Mouse (Mus musculus): ENCODE results near the gene Fam13c.

The Fam13c gene

DNA sequence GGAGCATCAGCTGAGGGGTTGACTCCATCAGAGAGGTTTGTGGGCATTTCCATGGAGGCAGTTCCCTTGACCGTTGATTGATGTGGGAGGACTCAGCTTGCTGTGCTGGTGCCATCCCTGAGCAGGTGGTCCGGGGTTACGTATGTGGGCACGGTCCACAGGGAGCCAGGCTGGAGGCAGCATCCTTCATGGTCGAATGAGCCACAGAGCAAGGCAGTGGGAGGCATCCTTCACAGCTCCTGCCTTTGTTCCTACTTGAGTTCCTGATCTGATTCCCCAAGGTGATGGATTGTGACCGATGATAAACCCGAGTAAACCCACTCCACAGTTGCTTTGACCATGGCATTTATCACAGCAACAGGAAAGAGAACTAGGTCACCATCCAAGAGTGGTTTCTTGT lies 25.4 kb downstream of the Fam13c start:
- CTCF ChIA-PET = no interaction called here

DNA sequence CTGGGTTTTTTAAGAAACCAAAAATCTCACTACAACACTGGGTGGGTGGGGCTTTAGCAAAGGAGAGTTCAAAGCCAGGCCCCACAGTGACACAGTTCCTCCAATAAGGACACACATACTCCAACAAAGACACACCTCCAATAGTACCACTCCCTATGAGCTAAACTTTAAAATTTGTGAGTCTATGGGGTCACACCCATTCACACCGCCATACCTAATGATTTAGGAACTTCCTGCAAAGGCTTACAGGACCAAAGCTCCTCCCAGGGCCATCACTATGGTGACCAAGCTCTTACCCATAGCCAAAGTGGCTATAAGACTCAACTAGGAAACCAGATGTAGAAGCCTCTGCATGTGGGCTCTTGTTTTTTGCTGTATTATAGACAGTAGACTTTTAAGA lies 30.6 kb downstream of the Fam13c start:
- CTCF ChIA-PET = no interaction called here

DNA sequence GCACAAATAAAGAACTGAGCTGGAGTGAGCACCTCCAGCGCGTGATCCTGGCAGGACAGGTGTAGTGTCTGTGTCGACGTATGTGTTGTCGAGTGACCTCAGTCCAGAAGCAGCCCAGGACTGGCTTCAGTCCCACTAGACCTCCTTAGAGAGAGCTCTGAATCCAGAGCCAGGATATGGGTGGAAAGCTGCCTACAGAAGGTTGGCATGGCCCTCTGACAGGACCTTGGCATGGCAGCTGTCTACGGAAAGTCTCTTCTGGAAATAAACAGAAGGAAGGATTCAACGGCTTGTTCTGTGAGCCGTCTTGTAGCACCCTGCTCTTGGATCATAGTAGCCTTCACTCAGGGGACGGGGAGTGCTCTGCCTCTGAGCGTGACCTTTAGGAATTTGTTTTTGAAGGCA lies 37.5 kb downstream of the Fam13c start:
- CTCF ChIA-PET = no interaction called here

DNA sequence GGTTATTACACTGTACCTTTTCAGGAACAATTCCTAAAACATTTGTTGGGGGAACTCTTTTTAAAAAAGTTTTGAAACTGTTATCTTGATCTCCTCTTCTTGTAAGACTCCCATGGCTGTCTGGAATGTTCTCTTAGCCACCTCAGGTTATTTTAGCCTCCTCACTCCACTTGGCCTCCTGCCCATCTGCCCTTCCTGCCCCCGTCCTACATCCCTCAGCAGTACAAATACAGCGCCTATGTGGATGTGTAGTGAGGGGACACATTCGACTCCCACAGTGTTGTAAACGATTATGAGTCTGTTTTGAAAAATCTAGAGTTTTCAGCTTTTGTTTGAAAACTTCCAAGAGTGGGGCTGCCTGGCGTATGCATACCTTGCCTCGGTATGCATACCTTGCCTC lies 43.5 kb downstream of the Fam13c start:
- CTCF ChIA-PET = no interaction called here

DNA sequence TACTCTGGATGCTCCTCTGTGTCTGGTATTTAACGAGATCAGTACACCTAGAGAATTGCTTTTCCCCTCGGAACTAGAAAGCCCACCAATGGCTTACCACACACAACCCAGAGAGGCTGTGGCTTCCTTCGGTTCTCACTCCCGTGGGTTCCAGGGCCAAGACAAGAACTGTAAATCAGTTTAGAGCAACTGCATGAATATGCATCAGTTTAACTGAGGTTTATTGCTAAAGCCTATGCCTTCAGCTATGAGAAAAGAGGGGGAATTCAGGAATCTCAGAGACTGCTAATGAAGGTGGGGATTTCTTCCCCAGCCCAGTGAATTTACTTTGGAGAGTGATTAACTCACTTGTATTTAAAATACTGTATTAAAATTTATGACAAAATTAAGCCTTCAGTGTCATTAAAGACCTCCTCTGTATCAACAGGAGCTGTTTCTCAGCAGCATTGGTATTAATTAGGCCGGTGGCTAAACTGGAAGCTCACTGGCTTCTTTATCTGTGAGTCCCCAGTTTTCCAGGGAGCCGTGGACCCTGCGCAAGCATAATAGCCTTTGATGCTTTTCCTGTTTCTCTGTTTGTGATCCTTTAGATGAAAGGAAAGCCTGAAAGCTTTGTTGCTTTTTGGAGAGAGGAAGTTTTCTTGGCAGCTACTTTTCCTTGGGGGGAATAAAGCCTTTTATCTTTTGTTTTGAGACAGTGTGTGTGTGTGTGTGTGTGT lies 44.4 kb downstream of the Fam13c start:
- CTCF ChIA-PET = no interaction called here

DNA sequence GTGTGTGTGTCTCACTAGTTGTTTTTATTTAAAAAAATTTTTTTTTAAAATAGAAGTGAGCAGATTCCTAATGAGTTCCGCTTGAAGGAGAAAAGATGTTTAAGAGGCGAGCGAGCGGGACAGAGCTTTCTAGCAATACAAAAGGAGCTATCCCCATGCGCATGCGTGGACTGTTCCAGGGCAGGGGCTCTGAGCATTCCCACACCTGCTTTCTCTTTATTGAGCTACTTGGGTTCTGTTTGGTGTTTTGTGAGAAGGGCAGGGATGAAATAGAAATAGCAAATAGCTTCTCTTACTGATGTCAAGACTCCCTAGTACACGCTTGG lies 45.0 kb downstream of the Fam13c start:
- CTCF ChIA-PET = no interaction called here

DNA sequence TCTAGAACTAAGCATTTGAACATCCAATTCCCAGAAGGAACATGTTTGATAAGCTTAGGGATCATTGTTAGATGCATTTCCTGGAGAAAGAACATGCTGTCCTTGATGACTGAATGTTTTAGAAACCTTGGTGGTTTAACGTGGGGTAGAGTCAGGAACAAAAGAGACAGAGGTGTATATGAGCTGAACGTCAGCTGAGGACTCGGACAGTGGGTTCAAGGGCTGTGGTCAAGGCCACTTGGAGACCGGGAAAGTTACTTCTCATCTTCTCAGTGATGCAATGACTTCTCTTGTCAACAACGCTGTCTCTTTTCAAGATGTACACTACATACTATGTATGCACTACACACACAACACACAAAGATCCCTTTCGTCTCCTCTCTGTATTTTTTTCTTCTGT lies 46.4 kb downstream of the Fam13c start:
- CTCF ChIA-PET = no interaction called here

DNA sequence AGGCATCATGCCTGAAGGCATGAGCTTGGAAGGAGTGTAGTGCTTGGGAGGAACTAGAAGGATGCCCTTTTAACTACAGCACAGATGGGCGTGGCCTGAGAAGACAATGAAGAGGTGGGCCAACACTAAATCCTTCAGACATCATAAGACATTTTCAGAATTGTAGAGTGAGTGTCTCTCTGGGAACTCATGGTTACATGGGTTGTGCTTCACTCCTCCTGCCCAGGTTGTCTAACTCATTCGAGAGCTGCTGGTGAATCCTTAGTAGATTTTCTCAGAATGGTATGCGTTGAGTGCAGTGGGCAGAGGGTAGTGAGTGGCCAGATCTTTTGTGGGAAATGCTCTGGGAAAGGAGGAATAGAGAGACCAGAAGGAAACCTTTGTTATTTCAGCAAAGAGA lies 53.6 kb downstream of the Fam13c start:
- CTCF ChIA-PET = no interaction called here

DNA sequence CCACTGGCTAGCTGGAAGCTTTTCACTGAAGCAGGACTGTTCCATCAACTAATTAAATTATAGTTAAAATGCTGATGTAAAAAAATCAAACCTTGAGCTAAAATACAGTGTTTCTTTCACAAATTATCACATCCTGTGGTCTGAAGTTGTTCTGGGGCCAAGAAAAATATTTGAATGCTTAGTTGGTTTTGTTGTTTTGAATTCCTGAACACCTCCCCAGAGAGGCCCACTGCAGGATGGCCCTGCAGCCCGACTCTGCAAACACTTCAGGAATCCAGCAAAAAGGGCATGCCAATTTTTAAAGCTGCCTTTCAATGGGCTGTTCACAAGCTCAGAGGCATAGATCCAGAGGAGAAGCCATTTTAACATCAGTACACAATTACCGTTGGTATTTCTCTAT lies 54.2 kb downstream of the Fam13c start:
- CTCF ChIA-PET = no interaction called here

DNA sequence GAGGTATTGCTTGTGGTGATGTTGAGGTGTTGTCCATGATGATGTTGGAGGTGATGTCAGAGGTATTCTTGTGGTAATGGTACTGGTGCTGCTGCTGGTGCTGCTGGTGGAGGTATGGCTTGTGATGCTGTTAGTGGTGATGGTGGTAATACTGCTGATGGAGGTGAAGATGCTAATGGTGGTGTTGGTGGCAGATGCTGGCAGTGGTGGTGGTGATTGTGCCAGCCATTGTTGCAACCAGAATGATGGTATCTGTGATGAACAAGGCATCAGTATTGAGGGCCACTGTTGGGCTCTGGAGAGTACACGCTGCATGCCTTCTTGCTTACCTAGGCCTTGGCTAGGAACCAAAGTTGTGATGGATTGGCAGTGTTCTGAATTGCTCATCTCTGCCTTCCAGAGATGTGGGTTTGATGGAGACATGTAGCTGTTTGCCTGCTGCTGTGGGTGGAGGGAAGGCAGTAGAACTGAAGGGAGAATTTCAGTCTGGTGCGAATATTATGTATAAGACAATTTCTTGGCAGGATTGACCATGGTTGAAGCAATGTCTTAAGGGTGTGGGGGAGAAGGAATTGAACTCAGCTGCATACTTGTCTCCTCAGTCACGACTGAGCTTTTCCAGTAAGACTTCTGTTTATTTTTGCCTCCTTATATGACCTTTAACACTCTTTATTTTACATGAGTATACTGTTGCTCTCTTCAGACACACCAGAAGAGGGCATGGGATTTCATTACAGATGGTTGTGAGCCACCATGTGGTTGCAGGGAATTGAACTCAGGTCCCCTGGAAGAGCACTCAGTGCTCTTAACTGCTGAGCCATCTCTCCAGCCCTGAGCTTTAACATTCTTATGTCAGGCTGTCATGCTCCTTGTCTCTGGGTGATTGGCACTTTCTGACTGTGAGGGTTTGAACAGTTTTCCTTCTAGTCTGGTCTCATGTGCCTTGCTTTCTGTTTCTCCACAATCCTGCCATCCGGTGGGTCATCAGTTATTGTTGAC lies 55.1 kb downstream of the Fam13c start:
- CTCF ChIA-PET = no interaction called here

DNA sequence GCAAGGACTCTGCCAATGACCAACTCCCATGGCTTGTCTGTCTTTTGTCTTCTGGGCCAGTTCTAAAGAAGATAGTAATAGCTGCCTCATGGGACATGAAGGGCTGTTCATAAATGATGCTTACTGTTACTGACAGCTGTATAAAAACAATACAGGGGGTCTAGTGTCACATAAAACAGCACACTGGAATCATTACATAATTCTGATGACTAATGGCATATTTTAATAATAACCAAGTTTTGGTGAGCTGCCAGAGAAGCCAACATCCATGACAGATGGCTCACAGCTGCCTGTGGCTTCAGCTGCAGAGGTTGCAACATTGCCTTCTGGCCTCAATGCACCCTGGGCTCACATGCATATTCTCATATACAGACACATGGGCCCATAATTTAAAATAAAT lies 56.7 kb downstream of the Fam13c start:
- CTCF ChIA-PET = no interaction called here

DNA sequence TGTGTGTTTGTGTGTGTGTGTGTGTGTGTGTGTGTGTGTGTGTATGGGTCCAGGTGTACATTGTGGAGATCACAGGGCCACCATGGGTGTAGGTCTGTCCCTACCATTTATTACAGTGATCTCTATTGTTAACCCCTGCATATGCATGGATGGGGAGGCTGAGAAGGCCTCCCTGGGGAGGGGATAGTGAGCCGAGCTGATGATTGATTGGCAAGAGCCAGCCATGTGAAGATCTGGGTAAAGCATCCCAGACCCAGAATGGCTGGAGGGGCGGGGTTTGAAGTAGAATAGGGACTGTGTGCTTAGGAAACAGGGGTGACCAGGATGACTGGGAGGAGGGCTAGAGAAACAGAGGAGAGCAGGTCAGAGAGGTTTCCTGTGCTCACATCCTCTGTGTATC lies 58.0 kb downstream of the Fam13c start:
- CTCF ChIA-PET = no interaction called here

DNA sequence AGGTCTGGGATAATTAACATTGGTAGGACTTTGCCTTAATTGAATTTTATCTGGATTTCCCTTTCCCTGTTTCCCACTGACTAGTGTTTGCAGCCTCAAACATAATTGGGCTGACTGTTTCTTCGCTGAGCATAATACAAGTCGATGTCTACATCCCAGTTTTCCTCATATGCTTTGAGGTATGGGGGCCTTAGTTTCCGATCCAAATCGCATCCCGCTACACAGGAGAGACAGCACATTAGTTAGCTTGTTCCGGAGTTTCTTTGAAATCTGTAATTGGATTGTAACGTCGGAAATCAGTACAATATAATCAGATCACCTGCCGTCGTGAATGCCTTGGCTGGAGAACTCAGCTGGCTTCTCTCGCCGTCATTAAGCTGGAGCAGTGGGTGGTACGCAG lies 59.0 kb downstream of the Fam13c start:
- CTCF ChIA-PET = no interaction called here

DNA sequence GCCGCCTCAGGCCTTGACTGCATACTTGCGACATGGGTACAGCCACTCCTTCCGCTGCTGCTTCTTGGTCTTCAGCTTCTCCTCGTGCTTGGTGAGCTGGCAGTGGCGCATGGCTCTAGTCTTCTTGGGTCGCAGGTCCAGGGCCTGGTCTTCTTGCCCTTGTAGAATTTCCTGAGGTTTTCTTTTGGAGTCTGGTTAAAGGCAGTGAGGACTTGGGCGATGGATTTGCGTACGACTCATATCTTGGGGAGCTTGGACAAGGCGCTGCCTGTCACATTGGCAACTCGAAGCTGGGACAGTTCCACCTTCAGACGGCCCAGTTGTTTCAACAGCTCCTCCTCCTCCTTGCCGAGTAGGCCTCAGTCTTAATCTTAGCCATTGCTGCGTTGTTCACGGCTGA lies 64.6 kb downstream of the Fam13c start:
- CTCF ChIA-PET = no interaction called here

DNA sequence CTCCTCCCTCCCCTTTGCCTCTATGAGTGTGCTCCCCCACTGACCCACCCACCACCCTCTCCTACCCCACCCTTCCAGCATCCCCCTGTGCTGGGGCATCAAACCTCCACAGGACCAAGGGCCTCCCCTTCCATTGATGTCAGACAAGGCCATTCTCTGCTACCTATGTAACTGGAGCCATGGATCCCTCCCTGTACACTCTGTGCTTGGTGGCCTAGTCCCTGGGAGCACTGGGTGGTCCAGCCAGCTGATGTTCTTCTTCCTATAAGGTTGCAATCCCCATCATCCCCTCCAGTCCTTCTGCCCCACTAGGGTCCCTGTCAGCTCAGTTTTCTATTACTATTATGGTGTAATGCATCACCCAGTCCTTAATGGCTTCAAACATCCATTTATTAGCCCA lies 65.1 kb downstream of the Fam13c start:
- CTCF ChIA-PET = no interaction called here

DNA sequence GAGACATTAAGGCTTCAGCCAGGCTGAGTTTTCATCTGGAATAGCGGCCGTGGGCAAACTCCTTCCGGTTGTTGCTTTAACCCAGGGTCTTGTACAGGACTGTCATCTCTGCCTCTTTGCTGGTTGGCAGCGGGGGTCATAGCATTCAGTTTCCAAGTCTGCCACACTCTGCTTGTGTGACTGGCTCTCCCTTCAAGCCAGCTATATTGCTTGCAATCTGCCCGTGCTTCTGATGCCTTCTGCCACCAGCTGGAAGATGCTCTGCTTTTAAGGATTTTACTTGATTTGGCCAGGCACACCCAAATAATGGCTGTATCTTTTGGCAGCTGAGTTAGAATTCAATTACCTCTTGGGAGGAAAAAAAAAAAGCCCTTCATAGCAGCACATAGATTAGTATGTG lies 65.6 kb downstream of the Fam13c start:
- CTCF ChIA-PET = no interaction called here

DNA sequence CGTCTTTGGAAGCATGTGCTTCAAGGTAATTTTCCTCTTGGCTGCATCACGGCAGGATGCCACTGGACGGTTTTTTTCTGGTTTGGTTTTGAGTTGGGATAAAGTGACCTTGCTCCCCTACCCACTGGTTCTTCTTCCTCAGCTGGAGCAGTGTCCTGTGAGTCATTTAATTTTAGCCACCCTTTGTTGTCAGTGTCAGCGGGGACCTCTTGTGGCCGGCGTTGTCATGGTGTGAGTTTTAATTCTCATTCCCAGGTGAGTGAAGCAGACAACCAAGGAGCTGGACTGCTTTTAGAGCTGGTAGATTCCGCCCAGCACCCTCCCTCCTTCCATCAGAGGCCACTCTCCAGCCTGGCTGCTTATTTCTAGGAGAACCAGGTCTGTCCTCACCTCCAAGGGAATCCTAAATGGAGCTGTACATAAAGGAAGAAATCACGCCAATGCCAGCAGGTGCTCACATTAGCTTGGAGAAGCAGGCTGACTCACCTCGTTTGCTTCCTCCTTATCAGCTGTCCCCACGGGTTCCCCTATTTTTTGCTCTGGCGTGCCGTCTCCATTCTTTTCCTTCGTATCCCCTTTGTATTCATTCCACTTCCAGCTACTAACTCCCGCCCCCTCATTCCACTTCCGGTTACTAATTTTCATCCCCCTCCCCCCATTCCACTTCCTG lies 66.4 kb downstream of the Fam13c start:
- CTCF ChIA-PET = no interaction called here

DNA sequence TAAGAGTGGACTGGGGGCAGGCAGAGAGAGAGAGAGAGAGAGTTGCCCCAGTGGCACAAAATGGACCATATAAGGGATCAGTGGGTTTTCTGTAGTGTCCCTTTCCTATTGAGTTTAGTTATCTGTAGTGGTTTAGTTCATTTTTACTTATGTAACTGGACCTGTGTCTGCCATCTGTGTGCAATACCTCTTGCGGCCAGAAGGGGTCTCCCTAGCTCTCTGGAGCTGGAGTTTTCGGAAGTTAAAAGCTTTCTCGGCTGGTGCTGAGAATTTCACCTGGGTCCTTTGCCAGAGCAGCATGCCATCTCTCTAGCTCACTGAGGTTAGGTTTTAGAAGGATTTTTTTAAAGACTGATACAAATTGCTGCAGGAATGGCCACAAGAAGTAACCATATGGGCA lies 67.6 kb downstream of the Fam13c start:
- CTCF ChIA-PET = no interaction called here

DNA sequence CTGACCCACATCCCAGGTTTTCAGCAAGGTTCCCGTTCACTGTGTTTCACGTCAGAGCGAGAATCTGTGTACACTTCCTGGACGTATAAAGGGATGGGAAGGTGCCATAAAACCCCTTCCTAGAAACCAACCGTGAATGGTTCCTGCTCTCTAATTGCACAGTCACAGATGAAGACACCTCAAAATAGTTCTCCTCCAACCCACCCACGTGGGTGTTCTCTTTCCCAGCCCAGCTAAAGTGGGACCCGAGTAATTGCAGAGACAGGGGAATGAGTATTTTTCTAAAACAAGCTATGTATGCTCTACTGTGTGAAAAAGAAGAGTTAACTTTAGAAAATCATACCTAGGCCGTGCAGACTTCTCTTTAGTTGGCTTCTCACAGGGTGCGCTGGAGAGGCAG lies 74.6 kb downstream of the Fam13c start:
- CTCF ChIA-PET = no interaction called here

DNA sequence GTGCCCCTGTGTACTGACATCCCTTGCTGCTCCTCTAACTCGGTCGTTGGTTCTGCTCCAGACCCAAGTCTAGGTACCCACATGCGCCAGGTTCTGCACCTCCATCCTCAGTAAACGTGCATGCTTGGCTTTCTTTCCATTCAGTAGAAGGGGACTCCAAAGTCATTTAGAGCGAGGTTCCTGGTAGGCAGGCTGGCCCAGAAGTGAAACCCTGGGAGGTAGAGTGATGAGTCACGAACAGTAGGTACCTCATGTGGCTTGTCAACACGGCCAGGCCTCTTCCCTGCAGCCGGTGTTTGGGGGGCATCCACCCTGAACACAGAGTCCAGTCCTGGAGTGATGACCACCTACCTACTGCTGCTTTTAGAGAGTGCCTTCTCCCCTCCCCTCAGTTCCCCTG lies 76.4 kb downstream of the Fam13c start:
- CTCF ChIA-PET = no interaction called here

DNA sequence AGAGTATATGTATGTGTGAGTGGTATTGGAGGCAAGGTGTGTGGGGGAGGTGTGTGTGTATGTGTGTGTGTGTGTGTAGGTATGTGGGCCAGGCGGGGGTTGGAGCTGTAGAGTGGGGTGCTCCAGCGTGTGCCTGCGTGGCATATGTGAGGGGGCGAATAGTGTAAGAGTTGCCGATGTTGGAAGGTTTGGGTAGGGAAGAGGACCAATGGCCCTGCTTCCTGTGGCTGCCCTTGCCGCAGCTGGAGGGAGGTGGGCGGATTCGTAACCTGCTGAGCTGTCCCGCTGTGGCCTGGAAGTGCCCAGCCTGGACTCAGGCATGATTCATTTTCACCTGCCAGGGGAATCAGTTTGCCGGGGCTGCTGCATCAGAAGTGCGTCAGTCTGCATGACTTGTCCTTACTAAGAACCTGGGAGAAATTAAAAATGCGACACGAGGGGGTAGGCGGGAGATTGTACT lies 79.4 kb downstream of the Fam13c start:
- CTCF ChIA-PET = no interaction called here

DNA sequence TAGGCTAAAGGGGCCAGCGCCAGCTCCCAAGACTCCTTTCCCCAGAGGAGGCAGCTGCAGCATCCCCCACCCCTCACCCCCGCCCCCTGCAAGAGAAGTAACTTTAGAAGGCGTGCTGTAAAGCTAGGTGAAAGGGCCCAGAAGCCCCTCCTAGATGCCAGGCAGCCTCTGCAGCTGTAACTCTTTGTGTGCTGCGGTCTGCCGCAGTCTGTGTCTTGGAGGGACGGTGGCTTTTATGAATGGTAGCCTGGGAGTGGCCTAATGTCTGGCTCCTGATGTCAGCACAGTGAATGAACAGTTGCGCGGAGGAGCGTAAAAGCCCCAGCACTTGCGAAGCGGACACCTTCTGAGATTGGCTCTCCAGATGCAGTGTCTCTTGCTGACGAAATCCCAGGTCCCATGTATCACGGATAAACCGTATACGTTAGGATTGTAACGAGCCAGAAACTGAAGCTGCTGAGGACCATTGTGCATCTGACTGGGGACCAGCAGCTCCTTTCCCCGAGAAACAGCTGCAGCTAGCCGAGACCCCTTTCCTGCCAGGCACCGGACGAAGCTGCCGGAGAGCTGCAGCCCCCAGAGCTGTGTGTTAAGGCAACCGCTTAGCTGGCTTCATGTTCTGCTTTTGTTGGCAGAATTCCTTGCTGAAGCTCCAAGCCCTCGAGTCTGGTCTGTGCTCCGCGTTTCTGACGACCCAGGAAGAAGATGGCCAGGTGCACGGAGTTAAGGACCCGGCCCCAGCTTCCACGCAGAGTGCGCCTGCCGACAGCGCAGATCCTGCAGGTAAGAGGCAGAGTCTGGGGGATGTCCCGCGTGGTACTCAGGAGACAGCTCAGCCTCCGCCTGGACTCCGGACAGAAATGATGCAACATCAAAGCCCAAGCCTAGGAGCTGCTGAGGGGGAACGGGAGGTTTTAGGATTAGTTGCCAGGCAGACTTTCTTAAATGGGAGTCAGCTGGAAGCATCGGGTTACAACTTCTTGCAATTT lies 80.2 kb downstream of the Fam13c start:
- CTCF ChIA-PET = no interaction called here
